Mouse (Mus musculus) heart, embryonic 12.5 days (tissue): ENCODE results near the gene Rps11. TPM values are rescaled to one million over a fixed set of nuclear protein-coding genes. Genes with fewer than 3 reads are reported as not detected.

ENCODE experiments used
- ATAC-seq: fragments of 200-750 bp; cut with Nextera tagmentation; 2 replicates; pipeline ENCODE4 v1.8.0; 2017; ENCODE audit warnings: moderate TSS enrichment, moderate library complexity; ENCODE audit not compliant: insufficient number of reproducible peaks, low FRiP score
- H3K27ac ChIP-seq: fragments of 300-500 bp; sonication (generic); 2 replicates; pipeline ENCODE4 v1.5.1; 2016; ENCODE audit warnings: mild to moderate bottlenecking, moderate library complexity; ENCODE audit not compliant: poor library complexity, severe bottlenecking
- H3K27me3 ChIP-seq: fragments of 300-500 bp; sonication (generic); replicated peaks from 2 replicates; pipeline ENCODE4 v1.6.1; 2016; ENCODE audit warnings: mild to moderate bottlenecking, moderate library complexity
- H3K36me3 ChIP-seq: fragments of 300-500 bp; sonication (generic); 2 replicates; pipeline ENCODE4 v1.6.1; 2016; ENCODE audit warnings: mild to moderate bottlenecking, moderate library complexity
- H3K4me1 ChIP-seq: fragments of 300-500 bp; sonication (generic); replicated peaks from 2 replicates; pipeline ENCODE4 v1.6.1; 2016; ENCODE audit warnings: mild to moderate bottlenecking
- H3K4me2 ChIP-seq: fragments of 300-500 bp; sonication (generic); 2 replicates; pipeline ENCODE4 v1.6.1; 2016; ENCODE audit warnings: mild to moderate bottlenecking, moderate library complexity
- H3K4me3 ChIP-seq: fragments of 300-500 bp; sonication (generic); 2 replicates; pipeline ENCODE4 v1.5.1; 2016; ENCODE audit warnings: mild to moderate bottlenecking
- H3K9ac ChIP-seq: fragments of 300-500 bp; sonication (generic); 2 replicates; pipeline ENCODE4 v1.6.1; 2016; ENCODE audit warnings: mild to moderate bottlenecking, moderate library complexity
- H3K9me3 ChIP-seq: fragments of 300-500 bp; sonication (generic); replicated peaks from 2 replicates; pipeline ENCODE4 v1.6.1; 2016; ENCODE audit warnings: mild to moderate bottlenecking, moderate library complexity
- WGBS: fragments of 180-500 bp; shearing (Covaris S2); methylation state at CpG from one replicate; pipeline ENCODE4 v1.1.7; 2016; 5-methylcytosine and 5-hydroxymethylcytosine counted together
- polyA plus RNA-seq: library from polyadenylated mRNA; unstranded; fragments of >200 nt; fragmentation: Nextera tagmentation; extraction: Ambion mirVana; gene quantifications from 2 replicates; pipeline ENCODE4 v1.2.1, GENCODE M21; 2016

The Rps11 gene
- polyA plus RNA-seq, 1 experiment from 2014 or later: 1,022 TPM

DNA sequence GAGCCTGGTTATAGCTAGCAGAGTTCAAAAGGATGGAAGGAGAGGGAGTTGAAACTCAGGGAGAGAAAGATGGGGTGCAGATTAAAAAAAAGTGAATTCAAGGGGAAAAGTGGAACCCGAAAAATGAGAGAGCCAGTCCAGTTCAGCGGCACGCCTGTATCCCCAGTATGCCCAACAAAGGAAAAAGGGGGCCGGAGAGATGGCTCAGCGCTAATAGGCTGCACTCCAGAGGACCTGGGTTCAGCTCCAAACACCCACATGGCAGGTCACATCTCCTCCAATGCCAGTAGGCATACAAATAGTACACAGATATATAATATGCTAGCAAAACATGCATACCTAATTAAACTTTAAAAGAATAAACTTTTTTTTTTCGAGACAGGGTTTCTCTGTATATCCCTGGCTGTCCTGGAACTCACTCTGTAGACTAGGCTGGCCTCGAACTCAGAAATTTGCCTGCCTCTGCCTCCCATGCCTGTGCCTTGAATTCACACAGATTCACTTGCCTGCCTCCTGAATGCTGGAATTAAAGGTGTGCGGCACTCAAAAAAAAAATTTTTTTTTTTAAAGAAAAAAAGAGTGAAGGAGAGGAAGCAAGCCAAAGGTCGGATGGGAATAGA is 38.9 kb upstream of the Rps11 start:
- no peak overlapping the region for H3K4me3 ChIP-seq
- no peaks in the 10 kb centered on the region for H3K9me3 ChIP-seq
- ATAC-seq: no peak
- H3K4me2 ChIP-seq: 0 out of 2 replicates have a peak overlapping the region, but pooled peaks have one; percentile 79
- H3K9ac ChIP-seq: no peak overlapping the region
- peaks cover 25% of the 10 kb centered on the region for H3K4me1 ChIP-seq
- 66% methylated on average over 9 of the region's 9 CpGs for WGBS
- H3K27me3 ChIP-seq: peaks cover 57% of the 10 kb centered on the region
- peaks cover 29% of the 10 kb centered on the region for H3K36me3 ChIP-seq
- no peak overlapping the region for H3K27ac ChIP-seq

- WGBS: 29% methylated on average over 6 of the region's 6 CpGs
Measured at GRCm38 (mm10) chr7:45162551-45162950, 38.3 kb upstream of the Rps11 start.

DNA sequence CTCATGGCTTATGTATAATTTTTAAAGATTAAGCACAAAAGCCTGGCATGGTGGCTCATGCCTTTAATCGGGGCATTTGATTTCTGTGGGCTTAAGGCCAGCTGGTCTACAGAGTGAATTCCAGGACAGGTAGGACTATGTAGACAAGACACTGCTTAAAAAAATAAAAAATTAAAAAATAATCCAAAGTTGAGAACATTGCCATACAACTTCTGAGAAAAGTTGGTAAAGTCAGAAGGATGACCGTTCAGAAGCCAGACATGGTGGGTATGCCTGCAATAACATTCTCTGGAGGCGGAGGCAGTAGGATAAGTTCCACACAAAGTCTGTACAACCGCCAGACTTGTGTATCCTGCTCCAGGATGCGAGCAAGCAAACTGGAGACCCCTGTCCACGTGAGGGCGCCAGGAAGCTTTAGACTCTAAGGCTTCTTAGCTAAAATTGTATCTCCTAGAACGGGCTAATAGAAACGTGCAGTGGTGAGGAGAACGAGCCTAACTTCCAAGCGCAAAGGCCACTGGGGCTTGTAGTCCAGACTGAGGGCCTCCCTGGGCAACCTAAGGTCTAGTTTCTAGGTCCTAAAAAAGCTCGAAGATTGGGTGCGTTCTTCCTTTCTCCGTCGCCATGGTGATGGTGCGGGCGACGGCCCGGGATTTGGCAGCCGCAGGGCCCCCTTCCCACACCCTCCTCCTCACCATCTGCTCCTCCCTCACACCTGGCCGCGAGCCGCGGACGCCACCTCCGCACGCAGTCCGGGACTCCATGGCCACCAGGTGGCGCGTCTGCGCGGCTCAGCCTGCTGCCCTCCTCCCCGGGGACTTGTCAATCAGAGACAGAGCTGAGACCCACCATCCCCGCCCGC is 37.6 kb upstream of the Rps11 start:
- peaks cover 44% of the 10 kb centered on the region for H3K27me3 ChIP-seq
- peaks cover 25% of the 10 kb centered on the region for H3K4me1 ChIP-seq
- peak overlapping the region; percentile 47 for H3K4me3 ChIP-seq
- H3K27ac ChIP-seq: no peak overlapping the region
- 5% methylated on average over 35 of the region's 35 CpGs for WGBS
- peaks cover 36% of the 10 kb centered on the region for H3K36me3 ChIP-seq
- H3K9me3 ChIP-seq: no peaks in the 10 kb centered on the region
- ATAC-seq: peak; percentile 82
- no peak overlapping the region for H3K9ac ChIP-seq
- H3K4me2 ChIP-seq: peak overlapping the region; percentile 79

More at GRCm38 (mm10) chr7:45162551-45162950, 38.3 kb upstream of the Rps11 start:
- ATAC-seq: no peak; the same call in 1 of the 2 replicates
- Histone ChIP-seq H3K9ac (no peak overlapping the region), H3K36me3 (peaks cover 35% of the 10 kb centered on the region), H3K4me2 (peak overlapping the region; percentile 79), H3K4me1 (peaks cover 25% of the 10 kb centered on the region), H3K4me3 (peak overlapping the region; percentile 47; the same call in 1 of the 2 replicates), H3K9me3 (no peaks in the 10 kb centered on the region), H3K27ac (no peak overlapping the region), H3K27me3 (peaks cover 52% of the 10 kb centered on the region)

GRCm38 (mm10) chr7:45160866-45161265 is 36.6 kb upstream of the Rps11 start:
- H3K9me3 ChIP-seq: no peaks in the 10 kb centered on the region
- no peak overlapping the region for H3K27ac ChIP-seq
- WGBS: 95% methylated on average over 3 of the region's 3 CpGs
- peaks cover 35% of the 10 kb centered on the region for H3K27me3 ChIP-seq
- H3K4me3 ChIP-seq: no peak overlapping the region
- peaks cover 25% of the 10 kb centered on the region for H3K4me1 ChIP-seq
- ATAC-seq: no peak
- H3K9ac ChIP-seq: no peak overlapping the region
- H3K36me3 ChIP-seq: peaks cover 39% of the 10 kb centered on the region
- H3K4me2 ChIP-seq: no peak overlapping the region

DNA sequence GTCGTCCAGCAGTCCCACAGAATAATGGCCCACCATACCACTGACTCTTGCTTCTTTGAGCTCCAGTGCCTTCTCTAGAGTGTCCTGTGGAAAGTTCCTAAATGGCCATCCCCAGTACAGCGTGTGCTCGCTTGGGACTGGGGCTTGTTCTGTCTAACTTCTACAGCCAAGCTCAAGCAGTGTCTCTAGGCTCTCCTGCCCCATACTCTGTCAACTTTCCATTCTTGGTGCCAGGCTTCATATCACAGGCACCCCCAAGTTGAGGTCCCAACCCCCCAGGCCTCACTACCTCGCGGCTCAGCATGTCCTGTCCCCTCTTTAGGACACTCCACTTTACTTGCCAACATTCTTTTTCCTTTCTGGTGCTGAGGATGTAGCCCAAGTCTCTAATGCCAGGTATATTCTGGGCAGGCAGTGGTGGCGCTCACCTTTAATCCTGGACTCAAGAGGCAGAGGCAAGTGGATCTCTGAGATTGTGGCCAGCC is 36.1 kb upstream of the Rps11 start:
- Histone ChIP-seq H3K36me3 (peaks cover 40% of the 10 kb centered on the region), H3K27me3 (peaks cover 30% of the 10 kb centered on the region), H3K4me2 (no peak overlapping the region), H3K27ac (no peak overlapping the region), H3K9ac (no peak overlapping the region), H3K9me3 (no peaks in the 10 kb centered on the region), H3K4me3 (no peak overlapping the region), H3K4me1 (peaks cover 26% of the 10 kb centered on the region)
- ATAC-seq: no peak
- 92% methylated on average over 6 of the region's 6 CpGs for WGBS

- peaks cover 16% of the 10 kb centered on the region for H3K27me3 ChIP-seq
- H3K9ac ChIP-seq: no peak overlapping the region
- peaks cover 40% of the 10 kb centered on the region for H3K36me3 ChIP-seq
- no peak overlapping the region for H3K4me2 ChIP-seq
- no peak overlapping the region for H3K27ac ChIP-seq
- ATAC-seq: no peak
- WGBS: 92% methylated on average over 6 of the region's 6 CpGs
- H3K4me3 ChIP-seq: no peak overlapping the region
- H3K4me1 ChIP-seq: peaks cover 21% of the 10 kb centered on the region
- no peaks in the 10 kb centered on the region for H3K9me3 ChIP-seq
Measured at GRCm38 (mm10) chr7:45158991-45159390, 34.8 kb upstream of the Rps11 start.

DNA sequence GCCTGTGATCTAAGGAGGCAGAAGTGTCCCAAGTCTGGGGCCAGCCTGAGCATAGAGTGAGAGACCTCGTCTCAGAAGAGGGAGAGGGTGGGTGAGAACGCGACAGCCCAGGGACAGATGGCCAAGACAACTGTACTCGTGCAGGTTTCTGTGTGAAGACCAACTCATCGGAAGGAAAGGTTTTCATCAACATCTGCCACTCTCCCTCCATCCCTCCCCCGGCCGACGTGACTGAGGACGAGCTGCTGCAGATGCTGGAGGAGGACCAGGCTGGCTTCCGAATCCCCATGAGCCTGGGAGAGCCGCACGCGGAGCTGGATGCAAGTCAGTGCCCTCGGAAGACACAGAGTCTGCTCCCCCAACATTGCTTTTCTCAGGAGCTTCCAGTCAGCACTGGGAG is 33.2 kb upstream of the Rps11 start:
- ATAC-seq: no peak
- no peak overlapping the region for H3K27ac ChIP-seq
- H3K4me1 ChIP-seq: peaks cover 21% of the 10 kb centered on the region
- peaks cover 40% of the 10 kb centered on the region for H3K36me3 ChIP-seq
- H3K27me3 ChIP-seq: 0 out of 2 replicates have a peak, but pooled peaks cover under 1% of the 10 kb centered on the region
- 88% methylated on average over 14 of the region's 14 CpGs for WGBS
- no peak overlapping the region for H3K4me3 ChIP-seq
- no peak overlapping the region for H3K9ac ChIP-seq
- no peaks in the 10 kb centered on the region for H3K9me3 ChIP-seq
- no peak overlapping the region for H3K4me2 ChIP-seq

DNA sequence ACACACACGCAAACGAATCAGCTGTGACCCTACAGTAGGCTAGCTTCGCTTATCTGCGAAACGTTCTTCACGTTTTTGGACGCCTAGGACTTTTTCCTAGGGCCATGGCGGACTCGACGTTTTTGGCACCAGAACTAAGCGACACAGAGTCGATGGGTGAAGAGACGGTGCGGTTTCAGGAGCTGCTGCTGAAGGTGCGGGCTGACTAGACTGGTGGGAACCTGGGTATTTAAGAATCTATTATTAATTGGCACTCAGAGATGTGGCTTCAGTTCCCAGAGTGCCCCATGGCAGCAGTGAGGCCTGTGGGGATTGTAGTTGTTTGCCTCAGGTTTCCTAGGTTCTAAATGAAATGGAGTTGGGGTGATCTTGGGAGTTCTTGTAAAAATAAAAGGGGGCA is 32.0 kb upstream of the Rps11 start:
- Histone ChIP-seq H3K4me3 (no peak overlapping the region), H3K36me3 (peaks cover 40% of the 10 kb centered on the region), H3K4me1 (peaks cover 12% of the 10 kb centered on the region), H3K9me3 (no peaks in the 10 kb centered on the region), H3K27me3 (no peaks in the 10 kb centered on the region), H3K4me2 (no peak overlapping the region), H3K9ac (no peak overlapping the region), H3K27ac (no peak overlapping the region)
- 92% methylated on average over 15 of the region's 15 CpGs for WGBS
- ATAC-seq: no peak

DNA sequence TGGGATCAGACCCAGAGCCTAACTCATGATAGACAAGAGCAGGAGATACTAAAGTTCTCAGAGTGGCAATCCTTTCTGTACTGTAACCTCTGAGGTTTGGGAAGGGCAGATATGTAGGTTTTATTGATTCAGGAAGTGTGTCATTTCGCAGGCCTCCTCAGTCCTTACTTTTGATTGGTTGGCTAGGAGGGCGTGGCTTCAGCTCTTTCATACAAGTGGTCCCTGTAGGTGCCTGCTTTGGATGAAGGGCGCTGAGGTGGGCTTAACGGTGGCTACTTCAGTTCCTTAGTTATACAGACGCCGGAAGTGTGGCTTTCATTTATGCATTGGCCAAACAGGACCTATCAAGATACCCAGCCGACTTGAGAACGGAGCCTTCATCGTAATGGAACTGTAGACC is 31.4 kb upstream of the Rps11 start:
- H3K27me3 ChIP-seq: no peaks in the 10 kb centered on the region
- ATAC-seq: no peak
- H3K27ac ChIP-seq: no peak overlapping the region
- no peak overlapping the region for H3K9ac ChIP-seq
- peaks cover 36% of the 10 kb centered on the region for H3K36me3 ChIP-seq
- peaks cover 12% of the 10 kb centered on the region for H3K4me1 ChIP-seq
- WGBS: 82% methylated on average over 9 of the region's 9 CpGs
- no peaks in the 10 kb centered on the region for H3K9me3 ChIP-seq
- no peak overlapping the region for H3K4me2 ChIP-seq
- H3K4me3 ChIP-seq: 0 out of 2 replicates have a peak overlapping the region, but pooled peaks have one; percentile 66

- Histone ChIP-seq H3K9ac (0 out of 2 replicates have a peak overlapping the region, but pooled peaks have one; percentile 18), H3K36me3 (peaks cover 31% of the 10 kb centered on the region), H3K9me3 (no peaks in the 10 kb centered on the region), H3K4me1 (peaks cover 12% of the 10 kb centered on the region), H3K27ac (0 out of 2 replicates have a peak overlapping the region, but pooled peaks have one; percentile 7), H3K4me2 (peak overlapping the region; percentile 82), H3K27me3 (no peaks in the 10 kb centered on the region), H3K4me3 (peak overlapping the region; percentile 66)
- whole genome bisulfite sequencing: 76% methylated on average over 12 of the region's 12 CpGs
- peak; percentile 9; the same call in 1 of the 2 replicates for ATAC-seq
Measured at GRCm38 (mm10) chr7:45154993-45155514, 30.8 kb upstream of the Rps11 start.
